Mouse (Mus musculus): Measurements from ENCODE around the gene Enpp3.

Gene Enpp3

DNA sequence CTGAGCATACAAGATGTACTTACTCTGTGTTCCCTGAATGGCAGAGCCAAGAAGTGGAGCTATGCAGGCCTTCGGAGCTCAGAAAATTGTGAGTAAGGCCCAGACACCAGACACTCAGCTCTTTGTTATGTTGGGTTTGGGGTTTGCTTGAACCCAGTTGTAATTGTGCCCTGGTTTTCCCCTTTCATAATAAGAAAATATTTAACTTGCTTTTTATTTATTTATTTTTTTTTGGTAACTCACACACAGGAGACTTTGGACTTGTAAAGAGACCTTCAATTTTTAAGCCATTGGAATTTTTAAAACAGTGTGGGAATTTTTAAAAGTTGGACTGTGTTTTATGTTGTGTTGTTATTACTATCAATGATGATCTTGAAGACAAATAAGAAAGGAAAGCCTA, at the start of gene Enpp3:
Gene Enpp3, minus strand, starts transcription at position 148 of the 400 bp plus-strand sequence.
- DNase-seq (ENCODE audit: low spot score in 2 of 2): no peak

DNA sequence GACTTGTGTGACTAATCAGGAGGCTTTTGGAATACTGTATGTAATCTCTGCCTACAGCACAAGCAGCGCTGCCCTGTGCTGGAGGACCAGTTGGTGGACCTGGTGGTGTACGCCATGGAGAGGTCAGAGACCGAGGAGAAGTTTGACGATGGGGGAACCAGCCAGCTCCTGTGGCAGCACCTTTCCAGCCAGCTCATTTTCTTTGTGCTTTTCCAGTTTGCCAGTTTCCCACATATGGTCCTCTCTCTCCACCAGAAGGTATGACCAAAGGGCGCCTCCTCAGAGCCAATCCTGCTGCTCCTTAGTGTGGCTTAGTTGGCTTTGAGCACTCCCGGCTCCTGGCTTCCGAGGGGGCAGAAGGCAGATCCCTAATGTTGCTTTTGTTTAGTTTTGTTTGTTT, 45.7 kb upstream of the Enpp3 start:
- no peak for DNase-seq (ENCODE audit: low spot score in 2 of 2)

DNA sequence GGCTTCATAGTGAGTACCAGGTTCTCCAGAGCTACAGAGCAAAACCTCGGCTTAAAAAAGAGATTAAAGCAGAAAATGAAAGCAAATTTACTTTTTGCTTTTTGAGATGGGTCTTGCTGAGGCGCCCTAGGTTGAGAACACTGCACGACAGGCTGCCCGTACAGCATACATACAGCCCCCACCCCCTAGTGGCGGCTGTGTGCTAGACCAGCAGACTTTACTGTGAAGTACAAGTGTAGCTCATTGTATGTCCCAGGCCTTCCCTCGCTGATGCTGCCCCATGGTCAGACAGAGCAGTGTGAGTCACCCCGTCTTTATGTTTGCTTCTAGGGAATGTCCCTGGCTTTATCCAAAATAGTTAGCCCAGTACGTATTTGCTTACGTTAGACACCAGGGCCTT, 43.4 kb upstream of the Enpp3 start:
- peak; percentile 34 to 39 for DNase-seq (ENCODE audit: low spot score in 2 of 2)

DNA sequence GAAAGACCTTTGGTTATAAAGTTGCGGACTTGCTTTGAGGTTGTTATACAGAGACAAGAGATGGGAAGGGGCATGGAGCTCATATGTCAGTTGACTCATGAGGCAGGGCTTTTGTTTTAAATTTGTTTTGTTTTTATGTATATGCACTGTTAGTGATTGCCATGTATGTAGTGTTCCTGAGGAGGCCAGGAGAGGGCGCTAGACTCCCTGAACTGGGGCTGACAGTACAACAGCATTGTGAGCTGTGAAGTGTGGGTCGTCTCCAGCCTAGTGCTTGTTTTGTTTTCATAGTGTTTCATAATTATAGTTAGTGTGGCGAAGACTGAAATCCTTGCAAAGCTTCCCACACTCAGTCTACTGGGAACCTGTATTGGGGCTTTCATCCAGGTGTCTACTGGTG, 31.0 kb upstream of the Enpp3 start:
- DNase-seq (ENCODE audit: low spot score in 2 of 2): no peak

DNA sequence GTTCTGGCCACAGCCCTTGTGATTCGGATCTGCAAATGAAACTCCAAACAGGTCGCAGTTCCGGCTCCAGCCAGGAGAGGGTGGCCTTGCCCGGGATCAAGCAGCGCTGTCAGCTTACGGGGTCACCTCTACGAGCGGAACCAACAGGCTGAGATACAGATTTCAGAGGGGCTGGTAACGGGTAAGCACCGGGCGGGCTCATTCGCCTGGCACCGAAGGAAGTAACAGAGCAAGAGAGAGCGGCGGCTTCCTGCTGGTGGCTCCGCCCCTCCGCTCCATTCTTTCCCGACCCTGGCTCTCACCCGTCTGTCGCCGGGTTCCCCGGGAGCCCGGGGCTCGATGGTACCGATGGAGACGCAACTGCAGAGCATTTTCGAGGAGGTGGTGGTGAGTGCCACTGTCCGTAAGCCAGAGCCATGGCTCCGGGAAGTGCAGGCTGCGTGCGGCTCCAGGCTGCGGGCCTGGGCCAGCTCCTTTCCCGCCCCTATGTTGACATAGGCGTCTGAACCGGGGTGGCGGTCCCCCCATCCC, 27.2 kb upstream of the Enpp3 start, which contains the start of gene Med23:
Gene Med23, plus strand, starts transcription at position 227 of the 531 bp plus-strand sequence.
- peak; percentile 98 for DNase-seq (ENCODE audit: low spot score in 2 of 2)

DNA sequence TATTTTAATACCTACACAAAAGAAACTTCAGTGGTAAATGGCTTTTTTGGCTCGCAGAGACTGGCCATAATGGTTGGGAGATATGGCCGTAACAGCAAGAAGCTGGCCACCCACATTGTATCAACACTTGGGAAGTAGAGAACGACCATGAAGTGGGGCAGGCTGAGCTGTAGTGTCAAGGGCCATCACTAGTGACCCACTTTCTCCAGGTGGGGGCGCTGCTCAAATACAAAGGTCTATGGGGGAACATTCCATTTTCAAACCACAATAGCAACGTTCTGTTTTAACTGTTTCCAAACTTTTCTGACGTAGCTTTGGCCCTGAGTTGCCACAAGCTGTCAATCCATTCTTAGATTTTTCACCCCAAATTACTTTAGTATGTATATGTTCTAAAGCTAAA, 21.8 kb upstream of the Enpp3 start:
- no peak for DNase-seq (ENCODE audit: low spot score in 2 of 2)

DNA sequence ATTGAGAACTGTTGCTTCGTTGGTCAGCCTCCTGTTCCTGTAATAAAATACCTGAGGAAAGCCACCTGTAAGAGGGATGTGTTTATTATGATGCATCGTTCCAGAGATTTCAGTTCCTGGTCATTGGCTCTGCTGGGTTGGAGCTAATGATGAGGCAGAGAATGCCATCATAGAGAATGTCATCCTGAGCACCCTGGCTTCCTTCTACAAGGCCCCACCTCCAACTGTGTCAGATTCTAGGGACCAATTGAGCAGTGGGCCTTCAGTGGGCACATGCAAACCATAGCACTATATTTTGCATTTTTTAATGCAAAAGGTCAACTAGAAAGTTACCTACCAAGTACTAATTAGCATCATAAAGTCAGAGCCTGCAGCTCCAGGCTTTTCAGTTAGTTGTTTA, 20.5 kb upstream of the Enpp3 start:
- DNase-seq (ENCODE audit: low spot score in 2 of 2): no peak

DNA sequence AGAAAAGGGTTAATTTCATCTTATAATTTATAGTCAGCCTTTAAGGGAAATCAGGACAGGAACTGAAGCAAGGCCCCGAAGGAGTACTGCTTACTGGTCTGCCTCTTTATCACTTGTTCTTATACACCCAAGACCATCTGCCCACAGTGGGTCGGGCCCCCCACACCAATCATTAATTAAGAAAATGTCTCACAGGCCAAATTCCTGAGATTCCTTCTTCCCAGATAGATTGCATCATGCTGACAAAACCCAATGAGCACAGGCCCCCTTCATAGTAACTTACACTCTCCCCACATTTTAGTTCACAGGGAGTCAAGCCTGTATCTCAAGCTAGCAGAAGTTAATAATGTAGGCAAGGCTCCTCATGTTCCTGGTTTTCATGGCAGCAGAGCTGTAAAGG, 625 bp downstream of the Enpp3 start:
- DNase-seq (ENCODE audit: low spot score in 2 of 2): no peak

DNA sequence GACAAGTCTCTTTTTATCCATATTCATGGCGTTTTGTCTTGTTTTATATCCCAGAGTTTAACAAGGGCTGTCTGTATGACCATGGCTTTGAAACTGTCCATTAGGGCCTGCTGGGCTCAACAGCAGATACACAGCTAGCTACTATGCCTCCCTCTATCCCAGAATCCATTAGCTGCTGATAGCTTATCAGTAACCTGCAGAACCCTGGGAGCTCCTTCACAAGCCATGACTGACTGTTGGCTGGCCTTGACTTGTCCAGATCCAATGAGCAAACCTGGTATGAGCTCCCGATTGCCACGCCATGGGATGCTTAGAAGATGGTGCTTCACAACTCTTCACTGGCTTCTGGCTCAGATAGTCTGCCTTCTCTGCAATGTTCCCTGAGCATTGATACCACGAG, 1.8 kb downstream of the Enpp3 start:
- no peak for DNase-seq (ENCODE audit: low spot score in 2 of 2)

DNA sequence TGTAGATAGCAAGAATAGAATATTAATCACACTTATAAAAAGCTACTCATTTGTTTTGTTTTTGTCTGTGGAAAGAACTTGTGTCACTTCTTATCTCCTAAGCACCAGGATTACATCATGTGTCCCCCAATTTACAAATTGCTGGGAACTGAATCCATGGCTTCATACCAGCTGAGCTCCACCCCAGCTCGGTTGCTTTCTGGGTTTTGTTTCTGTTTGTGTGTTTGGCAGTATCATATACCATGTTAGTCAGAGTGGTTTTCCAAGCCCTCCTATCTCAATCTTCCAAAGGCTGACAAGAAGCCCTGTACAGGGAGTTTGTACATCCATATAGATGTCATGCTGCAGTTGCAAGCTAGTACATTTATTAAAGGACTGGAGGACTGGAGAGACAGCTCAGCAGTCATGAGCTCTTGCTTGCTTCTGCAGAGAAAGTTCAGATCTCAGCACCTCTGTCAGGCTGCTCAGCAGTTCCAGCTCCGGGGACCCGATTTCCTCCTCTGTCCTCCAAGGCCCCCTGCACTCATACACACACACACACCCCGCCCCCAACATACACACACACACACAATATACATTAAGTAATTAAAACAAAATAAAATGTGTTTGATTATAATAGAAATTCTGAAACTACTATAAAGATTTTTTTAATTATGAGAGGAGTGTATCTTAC, 6.1 kb downstream of the Enpp3 start:
- no peak for DNase-seq (ENCODE audit: low spot score in 2 of 2)

DNA sequence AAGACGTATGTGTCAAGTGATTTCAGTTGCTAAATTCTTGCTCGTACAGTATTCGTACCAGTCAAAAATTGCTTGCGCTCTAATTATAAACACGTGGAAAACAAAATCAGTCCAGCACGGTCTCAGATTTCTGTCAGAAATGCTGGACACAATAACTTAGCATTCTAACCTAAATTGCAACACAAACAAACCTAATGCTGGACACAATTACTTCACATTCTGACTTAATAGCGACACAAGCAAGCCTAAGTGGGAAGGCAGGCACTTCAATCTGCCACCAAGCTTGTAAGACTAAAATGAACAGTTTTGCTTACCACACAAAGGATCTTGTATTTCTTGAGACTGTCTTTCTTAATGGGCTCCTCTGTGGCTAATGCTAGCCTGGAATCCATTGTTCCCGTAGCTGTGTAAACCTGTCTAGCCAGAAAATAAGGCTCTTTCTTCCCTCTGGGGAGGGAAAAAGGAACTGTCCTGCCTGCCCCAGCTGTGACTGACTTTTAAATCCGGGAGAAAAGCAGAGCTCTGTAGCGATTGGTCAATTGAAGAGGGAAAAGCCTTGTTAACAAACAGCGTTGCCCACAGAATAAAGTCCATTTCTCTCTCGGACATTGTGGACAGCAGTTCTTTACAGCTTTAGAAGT, 6.8 kb downstream of the Enpp3 start:
- DNase-seq (ENCODE audit: low spot score in 2 of 2): no peak

DNA sequence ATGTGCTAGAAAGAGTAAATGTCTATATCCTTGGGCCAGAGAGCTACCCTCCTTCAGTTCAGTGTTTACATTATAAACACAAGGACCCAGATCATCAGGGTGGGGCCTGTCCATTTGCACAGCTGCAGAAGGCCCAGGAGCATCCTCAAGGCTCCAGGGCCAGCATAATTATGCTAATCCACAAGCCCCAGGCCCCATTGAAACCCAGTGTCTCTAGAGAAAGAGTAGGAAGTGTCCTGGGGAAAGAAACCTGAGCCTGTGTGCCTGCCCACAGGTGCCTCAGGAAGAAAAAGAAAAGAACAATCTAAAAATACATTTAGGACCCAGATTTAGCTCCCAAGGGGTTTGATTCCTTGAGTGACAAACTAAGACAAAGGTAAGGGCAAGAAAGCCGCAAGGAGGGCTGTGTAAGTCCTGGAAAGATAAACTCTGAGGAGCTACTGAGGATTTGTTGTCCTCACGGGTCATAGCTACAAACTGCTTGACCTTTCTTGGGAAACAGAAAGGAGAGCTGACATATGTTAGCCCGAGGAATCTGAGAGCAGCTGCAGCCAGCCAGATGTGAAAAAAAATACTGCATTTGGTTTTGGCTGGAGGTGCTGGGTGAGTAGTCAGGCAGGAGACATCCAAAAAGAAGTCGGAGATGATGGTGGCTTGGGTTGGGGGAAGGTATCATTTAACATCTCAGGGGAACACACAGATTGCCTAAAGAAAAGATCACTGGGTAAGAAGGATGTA, 7.8 kb downstream of the Enpp3 start:
- no peak for DNase-seq (ENCODE audit: low spot score in 2 of 2)

DNA sequence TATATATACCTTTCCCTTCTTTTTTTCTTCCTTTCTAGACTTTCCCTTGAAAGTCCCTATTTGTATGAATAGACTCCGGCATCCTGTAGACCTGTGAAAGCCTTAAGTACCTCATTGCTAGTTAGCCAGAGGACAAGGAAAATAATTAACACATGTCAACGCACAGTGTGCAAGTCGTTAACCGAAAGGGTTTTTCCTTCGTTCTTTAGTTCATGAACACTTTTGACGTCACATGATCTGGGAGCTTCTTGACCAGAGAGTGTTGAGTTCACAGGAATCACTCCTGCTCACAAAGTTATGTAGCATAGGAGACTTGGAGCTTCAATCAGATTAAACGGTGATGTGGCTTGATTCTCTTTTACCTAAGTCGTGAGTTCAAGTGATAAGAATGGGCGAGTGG, 10.3 kb downstream of the Enpp3 start:
- no peak for DNase-seq (ENCODE audit: low spot score in 2 of 2)

DNA sequence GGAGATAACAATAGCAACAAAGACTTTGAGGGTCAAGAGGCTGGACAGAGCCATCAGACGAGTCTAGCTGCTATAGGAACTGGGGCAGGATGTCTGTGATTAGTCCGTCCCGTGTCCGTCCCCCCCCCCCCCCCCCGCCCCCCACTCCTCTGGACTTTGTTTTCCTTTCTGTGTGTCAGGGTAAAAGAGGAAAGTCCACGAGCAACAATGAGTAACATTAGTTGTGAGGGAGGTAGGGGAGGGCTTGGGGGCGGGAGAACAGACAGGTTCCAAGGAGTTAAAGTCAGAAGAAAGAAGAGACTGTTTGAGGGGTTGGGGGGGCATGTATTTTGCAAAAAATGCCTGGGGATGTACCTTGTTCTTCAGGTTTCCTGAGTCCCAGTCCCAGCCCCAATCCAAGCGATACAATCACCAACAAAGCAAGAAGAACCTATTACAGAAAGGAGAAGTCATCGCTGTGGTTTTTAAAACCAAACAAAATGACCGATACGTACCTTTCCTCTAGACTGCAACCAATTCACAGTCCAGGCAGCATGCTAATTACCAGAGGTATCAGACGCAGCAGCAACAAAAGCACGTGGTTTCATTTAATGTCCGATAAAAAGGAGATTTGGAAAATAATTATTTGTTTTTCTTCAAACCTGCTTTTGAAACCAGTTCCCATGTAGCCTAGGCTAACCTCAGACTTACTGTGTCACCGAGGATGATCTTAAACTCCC, 11.1 kb downstream of the Enpp3 start:
- no peak for DNase-seq (ENCODE audit: low spot score in 2 of 2)

DNA sequence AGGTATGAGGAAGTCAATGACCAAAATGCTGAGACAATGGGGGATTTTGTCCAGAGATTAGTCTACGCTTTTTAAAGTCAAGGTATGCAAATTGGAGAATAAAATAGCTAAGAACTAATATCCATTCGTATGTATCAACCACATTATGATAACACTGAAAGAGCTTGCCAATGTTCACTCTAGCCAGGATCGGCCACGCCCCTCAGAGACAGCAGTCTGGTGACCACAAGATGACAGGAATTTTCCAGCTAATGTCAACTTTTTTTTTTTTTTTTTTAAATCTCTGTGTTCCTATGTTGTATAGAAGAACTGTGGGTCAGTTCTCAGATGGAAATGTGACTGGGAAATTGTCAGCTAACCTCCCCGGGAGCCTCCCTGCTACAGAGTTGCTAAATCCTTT, 12.2 kb downstream of the Enpp3 start:
- DNase-seq (ENCODE audit: low spot score in 2 of 2): no peak

DNA sequence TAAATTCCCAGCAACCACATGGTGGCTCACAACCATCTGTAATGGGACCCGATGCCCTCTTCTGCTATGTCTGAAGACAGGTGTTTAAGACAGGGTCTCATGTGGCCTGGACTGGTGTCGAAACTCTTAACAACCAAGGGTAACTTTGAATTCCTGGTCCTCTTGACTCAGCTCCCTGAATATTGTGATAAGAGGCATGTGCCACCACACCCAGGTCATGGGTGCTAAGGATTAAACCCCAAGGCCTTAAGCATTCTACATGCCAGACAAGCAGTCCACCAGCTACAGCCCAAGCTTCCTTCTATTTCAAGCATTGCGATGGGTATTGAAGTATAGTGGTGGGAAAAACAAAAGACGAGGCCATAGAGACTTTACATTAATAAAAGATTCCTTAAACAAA, 14.5 kb downstream of the Enpp3 start:
- no peak for DNase-seq (ENCODE audit: low spot score in 2 of 2)

DNA sequence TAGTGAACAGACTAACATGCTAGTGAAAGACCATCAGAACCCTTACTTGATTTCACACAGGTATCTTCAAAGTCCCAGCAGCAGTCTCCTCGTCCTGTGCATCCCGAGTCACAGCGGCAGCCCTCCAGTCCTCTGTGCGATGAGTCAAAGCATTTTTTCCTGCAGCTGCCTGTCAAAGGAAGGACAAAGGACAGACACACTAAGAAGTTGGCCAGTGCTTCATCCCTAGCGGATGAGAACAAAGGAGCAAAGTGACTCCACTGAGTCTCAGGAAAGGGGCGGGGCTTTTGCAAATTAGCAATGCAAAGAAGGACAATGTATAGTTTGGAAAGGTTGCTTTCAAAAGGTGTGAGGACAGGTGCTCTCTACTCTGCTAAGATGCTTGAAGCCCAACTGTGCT, 16.5 kb downstream of the Enpp3 start:
- no peak for DNase-seq (ENCODE audit: low spot score in 2 of 2)

DNA sequence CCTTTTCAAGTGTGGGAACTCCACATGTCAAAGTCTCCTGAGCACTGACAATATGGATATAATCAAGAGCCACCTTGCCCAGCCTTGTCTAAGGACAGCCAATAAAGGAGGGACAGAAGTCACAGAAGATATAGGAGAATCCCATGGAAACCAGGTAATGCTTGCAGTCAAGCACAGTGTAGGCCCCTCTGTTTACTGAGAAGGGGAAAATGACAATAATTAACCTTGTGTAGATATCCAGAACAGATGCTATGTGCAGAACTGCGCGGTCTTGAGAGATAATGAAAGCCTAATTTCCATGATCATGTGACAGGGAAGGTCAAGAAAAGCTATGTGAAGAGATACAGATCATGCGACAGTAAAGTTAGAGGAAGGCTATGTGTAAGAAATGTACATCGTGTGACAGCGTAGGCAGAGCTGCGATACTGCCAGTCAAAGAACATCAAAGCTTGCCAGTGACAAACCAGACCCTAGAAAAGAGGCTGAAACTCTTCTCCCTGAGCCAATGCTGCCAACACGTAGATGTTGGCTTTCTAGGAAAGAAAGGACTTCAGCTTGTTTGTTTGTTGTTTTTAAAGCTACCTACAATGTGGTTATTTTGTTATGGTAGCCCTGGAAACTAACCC, 17.1 kb downstream of the Enpp3 start:
- no peak for DNase-seq (ENCODE audit: low spot score in 2 of 2)

DNA sequence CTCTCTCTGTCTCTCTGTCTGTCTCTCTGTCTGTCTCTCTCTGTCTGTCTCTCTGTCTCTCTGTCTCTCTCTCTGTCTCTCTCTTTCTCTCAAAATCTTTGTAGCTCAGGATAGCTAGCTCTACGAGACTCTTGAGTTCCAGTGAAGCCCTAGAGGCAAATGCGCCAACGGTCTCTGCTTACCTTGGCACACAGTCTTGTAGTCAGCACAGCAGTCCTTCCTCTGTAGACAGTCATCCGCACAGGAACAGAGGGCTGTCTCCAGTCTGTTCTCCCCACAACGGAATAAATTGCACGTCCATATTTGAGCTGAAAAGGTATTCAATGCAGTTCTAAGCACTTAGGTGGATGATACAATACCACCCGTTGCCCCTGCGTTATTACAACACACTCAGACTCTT, 18.0 kb downstream of the Enpp3 start:
- no peak for DNase-seq (ENCODE audit: low spot score in 2 of 2)

DNA sequence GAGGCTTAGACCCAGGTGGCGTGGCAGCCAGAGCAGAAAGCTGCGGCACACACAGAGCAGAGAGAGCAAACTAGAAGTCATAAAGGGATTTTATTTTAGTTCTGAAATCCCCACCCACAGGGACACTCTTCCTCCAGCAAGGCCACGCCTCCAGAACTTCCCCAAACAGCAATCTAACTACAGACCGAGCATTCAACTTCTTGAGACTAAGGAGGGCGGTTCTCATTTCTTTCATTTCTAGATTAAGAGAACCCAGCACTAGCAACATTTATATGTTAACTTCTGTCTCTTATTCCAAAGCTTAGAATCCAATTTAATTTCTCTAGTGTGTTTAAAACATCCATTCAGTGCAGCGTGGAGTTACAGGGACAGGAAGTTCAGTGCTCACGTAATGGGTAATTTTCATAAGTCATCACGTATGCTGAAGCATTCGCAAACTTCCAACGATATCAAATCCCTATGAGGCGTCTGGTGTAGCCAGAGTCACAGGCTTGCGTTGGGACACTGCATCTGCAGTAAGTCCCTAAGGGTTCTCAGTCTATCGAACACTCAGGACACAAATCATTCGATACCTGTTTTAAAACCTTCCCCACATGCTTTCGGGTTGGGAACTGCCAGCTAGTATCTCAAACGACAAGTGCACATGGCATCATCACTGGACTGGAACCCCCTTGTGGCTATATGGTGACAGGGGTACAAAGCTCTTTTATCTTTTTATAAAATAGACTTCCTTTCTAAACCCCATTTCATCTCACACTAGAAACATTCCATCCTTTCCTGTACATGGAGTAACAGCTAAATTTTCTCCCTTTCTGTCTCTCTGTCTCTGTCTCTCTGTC, 18.7 kb downstream of the Enpp3 start:
- DNase-seq (ENCODE audit: low spot score in 2 of 2): no peak

DNA sequence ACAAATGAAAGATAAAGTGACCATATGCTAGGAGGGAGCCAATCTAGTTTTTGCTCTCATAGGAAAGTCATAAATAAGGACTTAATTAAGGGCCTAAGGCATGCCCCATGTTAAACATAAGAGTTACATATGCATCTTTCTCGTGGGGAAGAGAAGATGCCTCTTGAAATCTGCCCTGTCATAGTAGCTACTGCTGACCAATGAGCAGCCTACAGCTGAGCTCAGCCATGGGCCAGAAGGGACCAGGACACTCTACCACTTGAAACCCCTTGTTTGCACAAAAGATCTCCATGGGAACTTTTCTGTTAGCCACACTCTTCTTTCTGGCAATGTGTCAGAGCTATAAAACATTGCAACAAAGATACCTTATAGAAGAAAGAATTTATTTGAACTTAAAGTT, 19.4 kb downstream of the Enpp3 start:
- DNase-seq (ENCODE audit: low spot score in 2 of 2): no peak
